Mouse (Mus musculus): ENCODE results near the gene Lrrc4c.

Lrrc4c gene

GRCm38 (mm10) chr2:97284986-97285385 is 967.0 kb downstream of the Lrrc4c start:
- DNase-seq (ENCODE audit: low spot score): no peak

GRCm38 (mm10) chr2:97294216-97294615 is 976.2 kb downstream of the Lrrc4c start:
- DNase-seq (ENCODE audit: low spot score): no peak

DNA sequence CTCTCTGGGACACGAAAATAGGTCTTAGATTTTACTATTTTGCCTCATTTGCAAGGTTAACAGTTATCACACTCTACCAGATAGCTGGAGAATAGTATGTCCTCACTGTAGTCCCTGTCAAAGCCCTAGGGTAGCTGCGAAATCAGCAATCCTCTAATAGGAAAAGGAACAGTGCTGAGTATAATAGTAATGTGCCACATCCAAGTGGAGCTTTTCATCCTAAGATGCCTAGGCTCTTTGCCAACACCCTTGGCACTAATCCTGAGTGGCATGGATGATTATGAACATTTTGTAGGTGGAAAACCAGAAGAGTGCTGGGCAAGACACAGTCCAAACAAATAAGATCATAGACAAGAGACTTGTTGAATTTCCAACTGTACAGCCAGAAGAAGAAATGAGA is 981.7 kb downstream of the Lrrc4c start:
- no peak for DNase-seq (ENCODE audit: low spot score)

- DNase-seq (ENCODE audit: low spot score): no peak
Measured at GRCm38 (mm10) chr2:97318008-97318407, 1000.0 kb downstream of the Lrrc4c start.

DNA sequence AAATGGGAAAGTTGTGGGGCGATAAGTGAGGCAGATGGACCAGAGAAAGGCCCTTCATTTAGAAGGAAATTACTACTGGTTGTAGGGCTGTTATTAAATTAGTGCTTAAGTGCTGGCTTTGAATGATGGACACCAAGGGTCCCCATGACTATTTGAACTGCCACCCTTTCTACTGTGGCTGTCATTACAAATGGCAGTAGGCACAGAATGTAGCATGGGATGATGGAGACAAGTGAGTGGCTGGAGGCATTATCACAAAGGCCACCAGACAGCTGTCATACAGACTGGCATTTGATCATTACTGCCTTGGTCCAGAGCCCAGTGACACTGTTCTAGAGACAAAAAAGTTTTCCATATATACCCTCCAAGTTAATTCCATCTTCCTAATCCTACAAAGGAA is 1000.6 kb downstream of the Lrrc4c start:
- no peak for DNase-seq (ENCODE audit: low spot score)

DNA sequence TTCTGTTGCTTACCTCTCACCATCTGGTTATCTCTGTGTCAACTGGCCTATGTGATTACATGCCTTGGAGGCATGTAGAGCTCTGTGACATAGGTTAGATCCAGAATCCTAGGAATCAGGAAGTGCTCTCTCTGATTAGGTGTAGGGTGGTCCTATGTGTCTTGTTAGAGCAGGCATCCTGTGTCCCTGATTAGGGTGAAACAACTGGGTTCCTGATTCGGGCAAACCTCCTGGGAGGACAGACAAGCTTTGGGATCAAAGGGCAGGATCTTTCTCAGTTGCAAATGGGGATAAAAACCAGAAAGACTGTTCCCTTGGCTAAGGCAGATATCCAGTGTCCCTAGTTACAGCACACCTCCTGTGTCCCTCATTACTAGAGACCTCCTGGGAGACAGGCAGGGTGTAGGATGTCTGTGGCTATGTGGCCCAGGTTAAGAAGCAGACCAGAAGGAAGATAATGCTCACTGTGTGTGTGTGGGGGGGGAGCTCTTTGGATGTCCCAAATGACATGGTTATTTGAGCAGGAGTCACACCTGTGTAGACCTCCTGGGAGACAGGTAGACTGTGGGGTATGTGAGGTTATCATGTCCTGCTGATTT is 1014.2 kb downstream of the Lrrc4c start:
- no peak for DNase-seq (ENCODE audit: low spot score)

DNA sequence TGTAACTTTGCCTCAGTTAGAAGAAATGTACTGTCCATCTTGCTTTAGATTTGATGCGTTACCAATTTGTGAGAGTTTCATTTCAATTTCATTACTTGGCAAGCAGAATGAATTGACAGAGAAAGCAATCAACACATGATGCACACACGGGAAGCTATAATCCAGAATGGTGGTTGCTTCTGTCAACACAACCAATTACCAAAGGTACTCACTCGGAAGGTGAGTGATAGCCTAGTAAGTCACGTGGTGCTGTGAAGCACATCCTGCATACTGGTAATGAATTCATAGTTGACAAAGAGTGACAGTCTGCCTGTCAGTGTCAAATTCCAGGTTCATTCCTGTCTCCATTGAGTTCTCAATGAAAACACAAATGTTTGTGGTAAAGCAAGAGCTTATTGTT is 1021.7 kb downstream of the Lrrc4c start:
- no peak for DNase-seq (ENCODE audit: low spot score)

DNA sequence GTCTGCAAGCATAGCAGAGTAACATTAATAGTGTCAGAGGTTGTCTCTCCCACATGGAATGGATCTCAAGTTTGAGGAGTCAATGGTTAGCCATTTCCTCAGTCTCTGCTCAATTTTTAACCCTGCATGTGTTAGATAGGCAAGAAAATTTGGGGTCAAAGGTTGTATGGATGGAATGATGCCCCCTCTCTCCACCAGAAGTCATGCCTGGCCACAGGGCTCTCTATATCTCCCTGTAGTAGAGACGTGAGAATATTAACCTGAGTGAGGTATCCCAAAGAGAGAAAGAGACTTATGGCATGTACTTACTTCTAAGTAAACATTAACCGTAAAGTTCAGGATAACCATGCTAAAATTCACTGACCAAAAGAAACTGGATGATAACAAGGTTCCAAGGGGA is 1043.3 kb downstream of the Lrrc4c start:
- no peak for DNase-seq (ENCODE audit: low spot score)

DNA sequence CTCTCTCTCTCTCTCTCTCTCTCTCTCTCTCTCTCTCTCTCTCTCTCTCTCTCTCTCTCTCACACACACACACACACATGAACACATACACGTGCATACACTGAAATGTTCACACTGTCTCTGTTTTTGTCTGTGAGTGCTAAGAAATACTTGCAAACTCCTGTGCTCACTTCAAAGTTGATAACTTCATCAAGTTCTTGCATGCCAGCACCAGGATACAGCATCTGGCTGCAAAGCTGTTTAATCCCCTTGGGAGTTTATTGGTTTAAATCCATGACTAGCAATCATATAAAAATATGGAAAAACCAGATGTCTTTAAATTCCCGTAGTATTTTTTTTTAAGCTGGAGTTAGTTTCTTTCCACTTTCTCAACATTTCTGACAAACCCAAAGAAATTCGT is 1052.0 kb downstream of the Lrrc4c start:
- no peak for DNase-seq (ENCODE audit: low spot score)

GRCm38 (mm10) chr2:97391437-97391836 is 1073.5 kb downstream of the Lrrc4c start:
- DNase-seq (ENCODE audit: low spot score): no peak

- DNase-seq (ENCODE audit: low spot score): no peak
Measured at GRCm38 (mm10) chr2:97391876-97392275, 1073.9 kb downstream of the Lrrc4c start.

GRCm38 (mm10) chr2:97413066-97413465 is 1095.1 kb downstream of the Lrrc4c start:
- no peak for DNase-seq (ENCODE audit: low spot score)

- no peak for DNase-seq (ENCODE audit: low spot score)
Measured at GRCm38 (mm10) chr2:97414416-97415362, 1096.7 kb downstream of the Lrrc4c start.

GRCm38 (mm10) chr2:97434140-97434539 is 1116.2 kb downstream of the Lrrc4c start:
- no peak for DNase-seq (ENCODE audit: low spot score)

DNA sequence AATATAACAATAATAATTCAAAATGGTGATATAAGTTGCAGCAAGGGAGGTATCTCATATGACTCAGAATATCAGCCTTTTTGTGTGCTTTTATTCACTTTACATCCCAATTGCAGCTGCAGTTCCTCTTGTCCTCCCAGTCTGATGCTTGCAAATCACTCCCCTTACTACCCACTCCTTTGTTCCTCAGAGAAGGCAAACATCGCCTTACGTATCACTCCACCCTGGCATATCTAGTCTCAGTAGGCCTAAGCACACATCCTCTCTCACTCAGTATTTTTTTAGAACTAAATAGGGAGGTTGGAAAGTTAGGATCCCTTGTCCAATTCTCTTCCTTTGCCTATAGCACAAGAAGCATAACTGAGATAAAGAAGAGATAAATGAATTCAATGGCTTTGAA is 1117.6 kb downstream of the Lrrc4c start:
- DNase-seq (ENCODE audit: low spot score): no peak

DNA sequence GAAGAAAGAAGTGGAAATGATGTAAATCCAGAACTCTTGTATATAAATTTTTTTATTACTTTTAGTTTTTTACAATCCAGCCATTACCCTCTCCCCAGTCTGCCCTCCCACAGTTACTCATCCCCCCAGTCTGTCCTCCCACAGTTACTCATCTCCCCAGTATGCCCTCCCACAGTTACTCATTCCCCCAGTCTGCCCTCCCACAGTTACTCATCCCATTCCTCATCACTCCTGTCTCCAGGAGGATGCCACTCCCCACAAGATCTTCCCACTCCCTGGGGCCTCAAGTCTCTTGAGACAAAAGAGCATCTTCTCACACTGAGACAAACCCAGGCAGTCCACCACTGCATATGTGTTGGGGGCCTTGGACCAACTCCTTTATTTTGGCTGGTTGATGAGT is 1119.8 kb downstream of the Lrrc4c start:
- DNase-seq (ENCODE audit: low spot score): no peak

- DNase-seq (ENCODE audit: low spot score): no peak
Measured at GRCm38 (mm10) chr2:97463573-97463972, 1145.6 kb downstream of the Lrrc4c start.

DNA sequence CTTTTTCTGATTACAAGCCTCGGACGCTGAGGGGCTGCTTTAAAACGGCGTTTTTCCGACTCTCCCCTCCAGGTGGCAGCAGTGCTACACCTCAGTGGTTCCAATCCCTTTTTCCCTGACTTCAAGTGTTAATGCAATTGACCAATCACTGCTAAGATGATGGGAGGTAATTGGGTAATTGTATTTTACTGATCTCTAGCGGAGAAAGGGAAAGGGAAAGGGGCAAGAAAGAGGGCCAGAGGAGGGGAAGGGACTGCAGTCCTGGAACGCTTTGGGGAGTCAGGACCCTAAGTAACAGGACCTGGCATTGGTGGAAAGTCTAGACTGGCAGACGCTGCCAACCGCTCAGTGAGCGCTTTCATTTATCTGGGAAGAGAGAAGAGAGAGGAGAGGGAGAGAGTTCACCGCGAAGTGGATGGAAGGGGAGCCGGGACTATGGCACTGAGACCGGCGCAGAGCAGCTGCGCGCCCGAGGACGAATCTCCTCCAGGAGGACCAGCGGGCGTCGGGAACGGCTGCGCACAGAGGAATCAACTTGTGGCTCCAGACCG is 1148.3 kb downstream of the Lrrc4c start:
- peak; percentile 47 for DNase-seq (ENCODE audit: low spot score)

DNA sequence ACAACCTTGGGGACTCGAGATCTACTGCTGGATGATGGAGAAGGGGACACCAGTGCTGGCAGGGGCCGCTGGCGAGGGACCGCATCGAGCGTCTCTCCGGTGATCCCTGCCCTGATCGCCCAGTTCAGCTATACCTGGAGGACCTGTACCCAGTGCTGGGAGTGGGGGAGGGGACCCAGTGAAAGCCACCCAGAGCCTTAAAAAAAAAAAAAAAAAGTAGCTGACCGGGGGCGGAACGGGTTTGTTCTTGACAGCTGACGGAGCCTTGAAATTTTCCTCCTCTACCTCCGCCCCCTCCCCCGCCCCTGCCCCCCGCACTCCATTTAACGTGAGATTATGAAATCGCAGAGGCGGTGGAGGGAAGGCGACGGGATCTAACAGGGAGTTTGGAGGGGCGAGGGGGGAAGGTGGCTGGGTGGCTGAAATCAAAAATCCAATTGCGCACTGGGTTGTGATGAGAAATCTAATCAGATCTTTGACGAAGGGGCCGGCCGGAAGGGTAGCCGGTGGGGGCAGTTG is 1149.1 kb downstream of the Lrrc4c start:
- no peak for DNase-seq (ENCODE audit: low spot score)

DNA sequence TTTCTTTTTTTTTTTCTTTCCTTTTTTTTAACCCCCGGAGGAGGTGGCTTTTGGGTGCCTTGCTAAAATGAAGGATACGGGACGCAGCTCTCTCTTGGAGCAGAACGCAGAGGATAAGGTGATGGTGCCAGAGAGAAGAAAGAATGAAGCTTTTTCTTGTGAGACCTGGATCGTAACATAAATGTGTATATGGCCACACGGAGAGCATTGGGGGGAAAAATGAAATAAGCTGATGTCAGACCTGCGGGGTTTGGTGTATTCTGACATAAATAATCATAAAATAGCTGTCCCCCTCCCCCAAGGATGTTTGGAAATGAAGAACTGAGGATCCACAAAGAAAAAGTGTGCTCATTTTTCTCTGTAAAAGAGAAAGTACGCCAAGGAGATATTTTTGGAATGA is 1149.7 kb downstream of the Lrrc4c start:
- DNase-seq (ENCODE audit: low spot score): no peak

DNA sequence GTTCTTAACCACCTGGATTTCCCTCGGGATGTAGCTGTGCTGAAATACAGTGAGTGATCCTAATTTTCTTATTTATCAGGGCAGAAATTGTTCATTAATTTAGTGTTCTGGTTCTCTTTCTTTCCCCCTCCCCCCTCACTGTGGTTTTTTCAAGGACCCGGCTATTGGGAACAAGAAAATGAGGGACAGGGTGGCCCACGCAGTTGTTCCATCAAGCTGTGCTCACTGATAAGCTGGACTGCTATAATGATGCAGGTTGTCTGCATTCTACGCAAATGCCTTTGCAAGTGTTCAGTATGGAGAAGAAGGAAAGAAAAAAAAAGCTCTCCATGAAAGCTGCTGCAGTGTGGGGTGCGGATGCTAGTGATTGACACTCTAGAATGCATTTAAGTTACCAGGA is 1150.4 kb downstream of the Lrrc4c start:
- no peak for DNase-seq (ENCODE audit: low spot score)

- no peak for DNase-seq (ENCODE audit: low spot score)
Measured at GRCm38 (mm10) chr2:97469396-97469795, 1151.4 kb downstream of the Lrrc4c start.
